Mouse (Mus musculus) adipocyte (in vitro differentiated cells): ENCODE data around the gene Gopc.
"Not testable (repeated sequence)": the region's sequence is repeated elsewhere in the genome, so short reads cannot be mapped to it uniquely, and the experiment has no call there.

Experiments used
- DNase-seq: peaks from one replicate; pipeline ENCODE4 v3.0.0-alpha.2; 2016; ENCODE audit warnings: low spot score

The Gopc gene

GRCm38 (mm10) chr10:52387192-52387591, 5.3 kb upstream of the Gopc start:
- DNase-seq = no peak

DNA sequence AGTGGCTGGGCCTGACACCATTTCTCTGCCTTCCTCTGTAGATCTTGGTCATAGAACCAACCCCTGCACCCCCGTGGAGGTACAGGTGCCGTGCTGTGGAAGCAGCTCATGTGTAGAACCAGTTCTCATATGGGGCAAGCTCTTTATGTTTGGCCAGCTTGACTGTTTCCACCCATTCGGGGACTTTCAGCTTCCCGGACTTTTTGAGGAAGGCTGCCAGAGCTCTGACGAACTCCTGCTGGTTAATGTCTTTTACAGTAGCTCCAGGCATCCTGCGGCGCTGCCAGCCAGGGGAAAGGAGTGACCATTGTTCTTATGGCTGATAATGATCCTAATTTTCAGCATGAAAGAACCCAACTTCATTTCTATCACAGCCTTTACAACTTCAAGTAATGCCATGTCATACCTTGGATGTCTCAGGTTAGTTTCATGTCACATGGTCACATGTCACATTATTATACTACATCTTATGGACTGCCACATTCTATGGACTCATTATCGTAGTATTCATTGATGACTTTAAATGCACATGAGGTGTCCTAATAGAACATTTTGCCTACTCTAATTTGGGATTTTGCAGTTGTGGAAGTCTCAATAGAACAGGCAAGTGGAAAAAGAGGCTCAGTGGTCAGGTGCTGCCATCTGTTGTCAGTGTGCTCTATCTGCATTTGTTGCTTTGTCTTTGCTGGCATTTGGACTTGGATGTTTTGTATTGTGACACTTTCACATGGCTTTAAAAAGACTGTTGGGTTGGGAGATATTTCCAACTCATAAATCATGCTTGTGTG, 3.1 kb upstream of the Gopc start:
- peak; percentile 80 for DNase-seq

- peak; percentile 53 for DNase-seq
Observed at GRCm38 (mm10) chr10:52383522-52383921, 1.6 kb upstream of the Gopc start.

GRCm38 (mm10) chr10:52383022-52383421, 1.1 kb upstream of the Gopc start:
- peak; percentile 33 for DNase-seq

DNA sequence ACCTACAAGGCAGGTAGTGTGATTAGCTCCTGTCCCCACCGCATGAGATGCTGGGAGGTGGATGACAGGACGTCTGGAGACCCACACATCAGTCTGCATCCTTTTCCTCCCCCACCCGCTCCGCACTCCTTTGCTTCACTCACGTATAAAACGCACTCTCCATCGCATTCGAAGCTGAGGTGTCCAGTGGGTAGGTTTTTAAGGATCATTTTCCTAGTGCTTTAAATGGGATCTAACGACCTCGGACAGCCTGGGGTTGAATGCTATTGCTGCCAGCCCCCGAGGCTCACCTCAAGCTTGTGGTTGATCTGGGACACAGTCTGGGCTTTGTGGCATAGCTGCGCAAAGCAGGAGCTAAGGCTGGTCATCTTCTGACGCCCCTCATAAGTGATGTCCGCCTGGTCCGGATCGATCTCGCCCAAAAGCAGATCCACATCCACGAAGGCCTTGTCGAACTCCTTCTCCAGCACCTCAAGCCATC, 563 bp downstream of the Gopc start:
- DNase-seq = peak; percentile 25

DNA sequence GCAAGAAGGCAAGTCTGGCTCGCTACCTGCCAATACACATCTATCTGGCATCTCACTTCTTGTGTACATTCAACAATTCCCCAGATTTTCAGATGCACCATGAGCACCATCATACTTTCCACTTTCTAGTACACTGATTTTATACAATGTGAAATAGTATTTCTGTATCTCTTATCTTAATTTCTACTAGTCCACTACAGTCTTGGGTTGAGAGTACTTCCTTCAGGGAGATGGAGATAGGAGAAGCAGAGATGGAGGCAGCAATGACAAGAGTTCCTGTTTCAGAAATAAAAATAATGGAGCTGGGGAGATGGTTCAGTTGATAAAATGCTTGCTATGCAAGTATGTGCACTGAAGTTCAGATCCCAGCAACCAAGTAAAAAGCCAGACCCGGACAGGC, 4.1 kb downstream of the Gopc start:
- no peak for DNase-seq

- DNase-seq = no peak
Observed at GRCm38 (mm10) chr10:52376422-52376821, 5.5 kb downstream of the Gopc start.

- no peak for DNase-seq
Observed at GRCm38 (mm10) chr10:52374651-52375050, 7.3 kb downstream of the Gopc start.

DNA sequence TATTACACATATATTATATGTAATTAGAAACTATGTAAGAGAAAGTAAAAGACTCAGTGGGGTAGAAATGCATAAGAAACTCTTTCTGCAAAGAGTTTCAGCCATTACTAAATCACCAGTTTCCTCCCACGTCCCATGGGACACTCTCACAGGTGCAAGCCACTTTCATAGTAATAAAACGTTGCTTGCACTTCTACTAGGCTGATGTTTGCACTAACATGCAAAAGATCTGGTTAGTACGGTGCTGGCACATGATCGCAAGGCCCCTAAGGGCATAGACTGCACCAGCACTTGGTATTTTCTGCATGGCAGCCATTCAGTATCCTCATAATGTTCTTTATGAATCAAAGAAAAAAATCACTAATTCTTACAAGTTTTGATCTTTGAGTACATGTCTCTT, 8.1 kb downstream of the Gopc start:
- no peak for DNase-seq

GRCm38 (mm10) chr10:52368376-52368775, 13.5 kb downstream of the Gopc start:
- DNase-seq = no peak

GRCm38 (mm10) chr10:52360862-52361609, 20.9 kb downstream of the Gopc start:
- no peak for DNase-seq

- DNase-seq = no peak
Observed at GRCm38 (mm10) chr10:52360241-52360735, 21.6 kb downstream of the Gopc start.

DNA sequence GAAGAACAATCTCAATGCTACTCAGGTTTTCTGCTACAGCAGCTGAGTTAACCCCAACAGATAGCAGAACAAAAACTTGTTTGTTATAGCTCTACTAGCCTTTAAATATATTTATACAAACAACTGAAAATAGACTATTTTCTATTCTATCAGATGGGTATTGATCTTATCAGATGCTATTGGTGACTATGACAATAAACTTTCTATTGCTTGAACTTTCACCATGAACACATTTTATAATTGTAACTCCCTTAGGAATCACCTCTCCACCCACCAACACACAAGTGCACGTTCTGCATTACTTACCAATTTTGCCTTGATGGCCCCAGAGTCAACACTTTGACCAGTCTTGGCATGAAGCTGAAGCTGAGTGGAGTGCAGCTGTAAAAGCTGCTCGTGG, 23.5 kb downstream of the Gopc start, which contains the start of gene Gm26741:
Gene Gm26741 (plus strand): TSS at position 301 of the 400 bp plus-strand sequence.
- DNase-seq = no peak

DNA sequence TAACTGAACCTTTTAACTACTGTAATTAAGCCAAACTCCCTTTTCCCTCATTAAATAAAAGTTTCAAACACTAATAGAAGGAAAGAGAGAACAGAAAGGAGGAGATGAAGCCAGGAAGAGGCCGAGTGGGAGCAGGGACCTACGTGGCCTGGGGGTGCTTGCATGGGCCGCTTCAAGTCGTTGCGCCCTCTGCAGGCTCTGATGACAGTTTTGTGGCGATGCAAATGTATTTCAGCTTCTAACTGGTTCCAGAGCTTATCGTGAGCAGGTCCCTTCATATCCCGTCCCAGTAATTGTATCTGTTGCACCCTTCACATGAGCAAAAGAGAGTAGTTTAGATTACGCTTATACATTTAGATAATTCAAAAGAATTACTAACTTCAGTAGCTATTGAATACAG, 28.7 kb downstream of the Gopc start:
- no peak for DNase-seq

DNA sequence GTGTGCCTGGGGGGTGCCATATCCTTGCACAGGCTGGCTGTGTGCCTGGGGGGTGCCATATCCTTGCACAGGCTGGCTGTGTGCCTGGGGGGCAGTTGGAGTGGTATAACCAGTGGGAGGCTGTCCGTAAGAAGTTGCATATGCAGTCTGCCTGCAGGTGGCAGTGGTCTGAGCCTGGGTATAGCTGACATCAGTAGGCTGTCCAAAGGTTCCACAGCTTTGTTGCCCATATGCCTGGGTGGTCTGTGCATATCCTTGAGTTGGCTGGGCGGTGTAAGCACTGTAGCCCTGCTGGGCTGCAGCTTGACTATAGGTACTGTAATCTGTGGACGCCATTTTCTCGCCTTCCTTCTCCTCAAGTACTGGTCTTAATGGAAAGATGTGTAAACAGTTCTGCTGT, 38.6 kb downstream of the Gopc start:
- not testable (repeated sequence) for DNase-seq

DNA sequence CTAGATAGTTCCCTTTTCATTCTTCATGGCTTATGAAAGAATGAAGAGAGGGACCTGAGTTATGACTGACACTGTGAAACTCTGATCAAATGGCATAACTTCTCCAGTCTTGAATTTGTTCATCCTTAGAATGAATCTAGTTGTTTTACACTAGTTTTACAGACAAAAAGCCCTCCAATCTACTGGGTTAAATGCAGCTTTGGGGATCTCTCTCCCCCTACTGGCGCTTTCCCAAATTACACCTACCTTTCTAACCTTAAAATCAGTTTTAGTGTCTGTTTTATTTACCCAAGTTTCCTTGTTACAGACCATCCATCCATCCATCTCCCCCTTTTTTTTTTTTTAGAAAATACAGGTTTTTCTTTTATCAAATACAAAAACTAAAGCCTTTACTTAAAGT, 50.9 kb downstream of the Gopc start:
- DNase-seq = peak; percentile 57

DNA sequence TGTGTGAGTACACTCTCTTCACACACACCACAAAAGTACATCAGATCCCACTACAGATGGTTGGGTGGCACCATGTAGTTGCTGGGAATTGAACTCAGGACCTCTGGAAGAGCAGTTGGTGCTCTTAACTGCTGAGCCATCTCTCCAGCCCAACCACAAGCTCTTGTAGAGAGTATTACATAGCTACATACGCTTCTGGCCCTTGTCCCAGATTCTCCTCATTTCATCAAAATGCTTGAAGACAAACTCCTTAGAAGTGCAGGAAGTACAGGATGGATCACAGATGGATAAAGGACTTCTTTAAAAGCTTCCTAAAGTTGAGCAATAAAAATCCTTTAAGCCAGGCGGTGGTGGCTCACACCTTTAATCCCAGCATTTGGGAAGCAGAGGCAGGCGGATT, 60.0 kb downstream of the Gopc start:
- no peak for DNase-seq

DNA sequence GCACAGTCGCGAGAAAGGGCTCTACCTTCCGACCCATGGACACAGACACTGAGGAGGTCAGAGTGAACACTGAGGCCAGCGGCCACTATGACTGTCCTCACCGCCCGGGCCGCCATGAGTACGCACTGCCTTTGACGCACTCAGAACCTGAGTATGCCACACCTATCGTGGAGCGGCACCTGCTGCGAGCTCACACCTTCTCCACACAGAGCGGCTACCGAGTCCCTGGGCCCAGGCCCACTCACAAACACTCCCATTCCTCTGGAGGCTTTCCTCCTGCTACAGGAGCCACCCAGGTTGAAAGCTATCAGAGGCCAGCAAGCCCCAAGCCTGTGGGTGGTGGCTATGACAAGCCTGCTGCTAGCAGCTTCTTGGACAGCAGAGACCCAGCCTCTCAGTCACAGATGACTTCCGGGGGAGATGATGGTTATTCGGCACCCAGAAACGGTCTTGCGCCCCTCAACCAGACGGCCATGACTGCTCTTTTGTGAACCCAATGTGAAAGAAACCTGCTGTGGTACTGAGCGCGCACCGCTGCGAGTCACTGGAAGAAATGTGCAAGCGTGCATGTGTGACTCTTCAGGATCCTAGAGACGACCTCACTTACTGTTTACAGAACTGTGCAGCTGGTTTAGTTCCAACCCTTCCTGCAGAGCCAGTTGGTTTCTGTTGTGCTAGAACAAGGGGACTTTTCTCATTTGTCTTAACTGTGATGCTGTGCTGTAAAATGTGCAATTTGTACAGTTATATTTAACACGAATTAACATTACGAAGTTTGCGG, 62.2 kb downstream of the Gopc start:
- DNase-seq = no peak

DNA sequence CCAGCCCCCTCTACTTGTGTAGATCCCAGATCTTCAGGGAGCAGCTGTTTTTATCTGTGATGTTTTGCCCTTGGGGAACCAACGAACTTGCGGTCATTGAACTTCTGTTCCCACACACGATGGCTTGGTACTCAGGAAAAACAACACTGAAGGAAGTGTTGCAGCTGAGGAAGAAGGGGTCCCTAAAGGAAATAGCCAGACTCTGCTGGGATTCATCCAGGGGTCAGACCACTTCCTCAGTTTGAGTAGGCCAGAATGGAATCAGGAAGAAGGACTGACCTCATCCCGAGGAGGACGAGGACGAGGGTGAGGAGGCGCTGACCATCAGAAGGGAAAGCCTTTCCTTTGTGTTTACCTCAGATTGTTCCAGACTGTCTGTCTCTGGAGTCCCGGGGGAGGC, 72.7 kb downstream of the Gopc start:
- DNase-seq = no peak

DNA sequence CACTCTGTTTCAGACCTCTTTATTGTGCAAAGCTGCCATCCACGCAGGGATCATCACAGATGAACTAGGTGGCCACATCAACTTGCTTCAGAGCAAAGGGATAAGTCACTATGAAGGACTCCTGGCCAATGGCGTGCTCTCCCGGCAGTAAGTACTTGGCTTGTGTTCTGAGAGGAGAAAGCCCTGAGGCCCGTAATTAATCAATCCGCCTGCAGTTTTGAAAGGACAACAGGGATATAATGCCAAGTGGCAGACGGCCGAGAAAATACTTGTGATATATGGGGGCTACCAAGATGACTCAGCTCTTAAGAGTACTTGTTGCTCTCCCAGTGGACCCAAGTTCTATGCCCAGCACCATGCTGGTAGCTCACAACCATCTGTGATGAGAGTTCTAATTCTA, 77.3 kb downstream of the Gopc start:
- no peak for DNase-seq

DNA sequence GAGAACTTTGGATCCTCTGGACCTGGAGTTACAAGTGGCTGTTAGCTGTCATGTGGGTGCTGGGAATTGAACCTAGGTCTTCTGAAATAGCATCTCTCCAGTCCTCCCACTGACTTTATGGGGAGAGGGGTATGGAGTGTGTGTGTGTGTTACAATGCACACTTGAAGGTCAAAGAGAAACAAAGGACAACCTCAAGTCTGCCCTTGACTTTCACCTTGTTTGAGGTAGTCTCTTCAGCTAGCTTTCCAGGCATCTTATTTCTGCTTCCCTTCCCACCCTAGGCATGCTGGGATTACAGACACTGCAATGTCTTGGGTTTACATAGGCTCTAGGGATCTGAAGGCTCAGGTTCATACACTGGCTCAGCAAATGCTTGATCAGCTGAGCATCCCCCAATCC, 79.7 kb downstream of the Gopc start:
- no peak for DNase-seq

DNA sequence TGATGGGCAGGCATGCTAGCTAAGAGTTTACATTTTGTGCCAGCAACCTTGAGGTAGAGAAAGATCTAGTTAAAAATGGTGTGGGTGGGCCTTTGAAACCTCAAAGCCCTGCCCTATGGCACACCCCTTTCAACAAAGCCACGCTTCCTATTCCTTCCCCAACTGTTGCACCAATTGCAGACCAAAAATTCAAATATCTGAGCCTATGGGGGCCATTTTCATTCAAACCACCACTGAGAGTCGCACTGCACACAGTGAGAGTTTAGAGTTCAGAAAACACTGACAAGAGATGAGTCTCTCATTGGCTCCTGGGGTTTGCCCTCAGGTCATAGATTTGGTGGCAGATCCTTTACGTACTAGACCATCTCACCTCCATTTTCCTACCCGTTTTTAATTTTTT, 80.2 kb downstream of the Gopc start:
- no peak for DNase-seq
